Mouse (Mus musculus): ENCODE results near the gene Paqr9. TPM values are rescaled to one million over a fixed set of nuclear protein-coding genes. Genes with fewer than 3 reads are reported as not detected.

Gene Paqr9
- not detected for polyA plus RNA-seq (2017; shearing (Covaris generic))

GRCm38 (mm10) chr9:95559059-95559935, at the start of gene Paqr9:
TSS of gene Paqr9 (plus strand) at chr9:95559657.

GRCm38 (mm10) chr9:95511472-95512330, 47.8 kb upstream of the Paqr9 start, which contains the start of gene U2surp:
TSS of gene U2surp (minus strand) at chr9:95511996.

Other genes starting within 250 kb of the Paqr9 start
- 0.60 TPM for gene Chst2, start 152.9 kb upstream of the Paqr9 start, polyA plus RNA-seq (2017; shearing (Covaris generic))
- gene U2surp, start 47.7 kb upstream of the Paqr9 start, polyA plus RNA-seq (2017; shearing (Covaris generic)) = 177 TPM
- gene Pcolce2, start 77.9 kb downstream of the Paqr9 start, polyA plus RNA-seq (2017; shearing (Covaris generic)) = not detected
- gene Trpc1, start 190.7 kb downstream of the Paqr9 start, polyA plus RNA-seq (2017; shearing (Covaris generic)) = not detected

Data from naive thymus-derived CD4-positive, alpha-beta T cell, adult 5 months (primary cell).